Mouse (Mus musculus): Measurements from ENCODE around the gene Robo4. TPM values are rescaled to one million over a fixed set of nuclear protein-coding genes. Genes with fewer than 3 reads are reported as not detected.

Gene Robo4
- total and polyA plus RNA-seq, 2 experiments from 2014 or later, result 4.5 to 13.1 TPM

- no peaks in the 10 kb centered on the region for H3K4me1 ChIP-seq (ENCODE audit: insufficient read depth, low read length)
- no peak for TF ChIP-seq CTCF (IDR thresholded peaks at IDR 0.05; ENCODE audit: low read depth)
Observed at GRCm38 (mm10) chr9:37371232-37371801, 30.4 kb upstream of the Robo4 start.

GRCm38 (mm10) chr9:37375718-37376117 is 26.0 kb upstream of the Robo4 start:
- ATAC-seq, result no peak
- Histone ChIP-seq H3K4me2 (ENCODE audit: low read depth, low read length) (no peak overlapping the region), H3K36me3 (ENCODE audit: insufficient read depth, low read length) (no peaks in the 10 kb centered on the region), H3K27ac (no peak overlapping the region), H3K27me3 (ENCODE audit: insufficient read depth, low read length) (no peaks in the 10 kb centered on the region), H3K9ac (replicated peaks; ENCODE audit: low read length) (no peak overlapping the region), H3K9me3 (ENCODE audit: low read length) (no peaks in the 10 kb centered on the region), H3K4me3 (ENCODE audit: low read length) (no peak overlapping the region), H3K4me1 (ENCODE audit: insufficient read depth, low read length) (no peaks in the 10 kb centered on the region)
- no peak for TF ChIP-seq CTCF (IDR thresholded peaks at IDR 0.05; ENCODE audit: low read depth)
- 62% methylated on average over 5 of the region's 5 CpGs for WGBS
- peak; percentile 36 for DNase-seq (ENCODE audit: low spot score)

More at GRCm38 (mm10) chr9:37371232-37371801, 30.4 kb upstream of the Robo4 start:
- Histone ChIP-seq H3K27ac (no peak overlapping the region), H3K27me3 (ENCODE audit: insufficient read depth, low read length) (no peaks in the 10 kb centered on the region), H3K9me3 (ENCODE audit: low read length) (no peaks in the 10 kb centered on the region), H3K9ac (replicated peaks; ENCODE audit: low read length) (no peak overlapping the region), H3K4me2 (ENCODE audit: low read depth, low read length) (0 out of 2 replicates have a peak overlapping the region, but pooled peaks have one; percentile 1), H3K4me3 (ENCODE audit: low read length) (no peak overlapping the region), H3K36me3 (ENCODE audit: insufficient read depth, low read length) (no peaks in the 10 kb centered on the region)
- 83% methylated on average over 7 of the region's 7 CpGs for WGBS
- ATAC-seq (no peak), DNase-seq (ENCODE audit: low spot score) (no peak)

GRCm38 (mm10) chr9:37383161-37383560 is 18.5 kb upstream of the Robo4 start:
- no peak overlapping the region for H3K4me3 ChIP-seq (ENCODE audit: low read length)
- H3K4me1 ChIP-seq (ENCODE audit: insufficient read depth, low read length), result no peaks in the 10 kb centered on the region
- H3K9ac ChIP-seq (replicated peaks; ENCODE audit: low read length), result no peak overlapping the region
- DNase-seq (ENCODE audit: low spot score), result no peak
- no peaks in the 10 kb centered on the region for H3K36me3 ChIP-seq (ENCODE audit: insufficient read depth, low read length)
- 89% methylated on average over 6 of the region's 6 CpGs for WGBS
- no peak for ATAC-seq
- no peak overlapping the region for H3K4me2 ChIP-seq (ENCODE audit: low read depth, low read length)
- H3K9me3 ChIP-seq (ENCODE audit: low read length), result no peaks in the 10 kb centered on the region
- H3K27me3 ChIP-seq (ENCODE audit: insufficient read depth, low read length), result no peaks in the 10 kb centered on the region
- no peak for TF ChIP-seq CTCF (IDR thresholded peaks at IDR 0.05; ENCODE audit: low read depth)
- no peak overlapping the region for H3K27ac ChIP-seq

GRCm38 (mm10) chr9:37384284-37385182 is 17.2 kb upstream of the Robo4 start:
- H3K27me3 ChIP-seq (ENCODE audit: insufficient read depth, low read length), result no peaks in the 10 kb centered on the region
- H3K27ac ChIP-seq, result peak overlapping the region; percentile 58
- H3K4me3 ChIP-seq (ENCODE audit: low read length), result peak overlapping the region; percentile 47
- H3K4me2 ChIP-seq (ENCODE audit: low read depth, low read length), result peak overlapping the region; percentile 68
- H3K4me1 ChIP-seq (ENCODE audit: insufficient read depth, low read length), result no peaks in the 10 kb centered on the region
- peak; percentile 65 for DNase-seq (ENCODE audit: low spot score)
- peak overlapping the region; percentile 70 for H3K9ac ChIP-seq (replicated peaks; ENCODE audit: low read length)
- peak; percentile 83 for ATAC-seq
- TF ChIP-seq CTCF (IDR thresholded peaks at IDR 0.05; ENCODE audit: low read depth), result peak; percentile 59
- WGBS, result 7% methylated on average over 52 of the region's 54 CpGs
- H3K9me3 ChIP-seq (ENCODE audit: low read length), result no peaks in the 10 kb centered on the region
- no peaks in the 10 kb centered on the region for H3K36me3 ChIP-seq (ENCODE audit: insufficient read depth, low read length)

- Histone ChIP-seq H3K36me3 (ENCODE audit: insufficient read depth, low read length) (no peaks in the 10 kb centered on the region), H3K4me1 (ENCODE audit: insufficient read depth, low read length) (no peaks in the 10 kb centered on the region), H3K27ac (no peak overlapping the region), H3K9me3 (ENCODE audit: low read length) (no peaks in the 10 kb centered on the region), H3K27me3 (ENCODE audit: insufficient read depth, low read length) (no peaks in the 10 kb centered on the region), H3K9ac (replicated peaks; ENCODE audit: low read length) (no peak overlapping the region), H3K4me3 (ENCODE audit: low read length) (no peak overlapping the region), H3K4me2 (ENCODE audit: low read depth, low read length) (no peak overlapping the region)
- TF ChIP-seq CTCF (IDR thresholded peaks at IDR 0.05; ENCODE audit: low read depth), result no peak
- ATAC-seq, result no peak
- WGBS, result 58% methylated on average over 2 of the region's 2 CpGs
- DNase-seq (ENCODE audit: low spot score), result no peak
Observed at GRCm38 (mm10) chr9:37390891-37391290, 10.8 kb upstream of the Robo4 start.

GRCm38 (mm10) chr9:37392071-37392470 is 9.6 kb upstream of the Robo4 start:
- WGBS, result 66% methylated on average over 2 of the region's 2 CpGs
- H3K27me3 ChIP-seq (ENCODE audit: insufficient read depth, low read length), result no peaks in the 10 kb centered on the region

More at GRCm38 (mm10) chr9:37392071-37392470, 9.6 kb upstream of the Robo4 start:
- ATAC-seq (no peak), DNase-seq (ENCODE audit: low spot score) (no peak)
- no peak for TF ChIP-seq CTCF (IDR thresholded peaks at IDR 0.05; ENCODE audit: low read depth)
- no peak overlapping the region for H3K4me3 ChIP-seq (ENCODE audit: low read length)
- H3K27ac ChIP-seq, result no peak overlapping the region
- H3K4me2 ChIP-seq (ENCODE audit: low read depth, low read length), result no peak overlapping the region
- H3K4me1 ChIP-seq (ENCODE audit: insufficient read depth, low read length), result no peaks in the 10 kb centered on the region
- H3K9ac ChIP-seq (replicated peaks; ENCODE audit: low read length), result no peak overlapping the region
- no peaks in the 10 kb centered on the region for H3K9me3 ChIP-seq (ENCODE audit: low read length)
- H3K36me3 ChIP-seq (ENCODE audit: insufficient read depth, low read length), result no peaks in the 10 kb centered on the region

Measured in hindbrain, postnatal 0 days (tissue).